Mouse (Mus musculus) forebrain, embryonic 15.5 days (tissue): ENCODE results near the gene Sfrp2. TPM values are rescaled to one million over a fixed set of nuclear protein-coding genes. Genes with fewer than 3 reads are reported as not detected.

ENCODE experiments used
- ATAC-seq: fragments of 200-750 bp; cut with Nextera tagmentation; replicated peaks from 2 replicates; pipeline ENCODE4 v1.8.0; 2017; ENCODE audit warnings: mild to moderate bottlenecking, moderate TSS enrichment, moderate library complexity
- H3K27ac ChIP-seq: fragments of 300-500 bp; sonication (generic); replicated peaks from 2 replicates; pipeline ENCODE4 v1.5.1; 2015; ENCODE audit warnings: mild to moderate bottlenecking, inconsistent platforms
- H3K27me3 ChIP-seq: fragments of 300-500 bp; sonication (generic); 2 replicates; pipeline ENCODE4 v1.6.1; 2015; ENCODE audit warnings: inconsistent platforms
- H3K36me3 ChIP-seq: fragments of 300-500 bp; sonication (generic); 2 replicates; pipeline ENCODE4 v1.6.1; 2015; ENCODE audit warnings: mild to moderate bottlenecking, inconsistent platforms
- H3K4me1 ChIP-seq: fragments of 300-500 bp; sonication (generic); 2 replicates; pipeline ENCODE4 v1.6.1; 2015; ENCODE audit warnings: inconsistent platforms
- H3K4me2 ChIP-seq: fragments of 300-500 bp; sonication (generic); replicated peaks from 2 replicates; pipeline ENCODE4 v1.6.1; 2015; ENCODE audit warnings: mild to moderate bottlenecking, inconsistent platforms
- H3K4me3 ChIP-seq: fragments of 300-500 bp; sonication (generic); 2 replicates; pipeline ENCODE4 v1.5.1; 2015; ENCODE audit warnings: mild to moderate bottlenecking, inconsistent platforms
- H3K9ac ChIP-seq: fragments of 300-500 bp; sonication (generic); replicated peaks from 2 replicates; pipeline ENCODE4 v1.6.1; 2015; ENCODE audit warnings: mild to moderate bottlenecking, inconsistent platforms
- H3K9me3 ChIP-seq: fragments of 300-500 bp; sonication (generic); 2 replicates; pipeline ENCODE4 v1.6.1; 2016; ENCODE audit warnings: inconsistent platforms
- WGBS: fragments of 180-500 bp; shearing (Covaris S2); methylation state at CpG from one replicate; pipeline ENCODE4 v1.1.7; 2015; ENCODE audit warnings: mixed read lengths; 5-methylcytosine and 5-hydroxymethylcytosine counted together
- polyA plus RNA-seq: library from polyadenylated mRNA; unstranded; fragments of >200 nt; fragmentation: Nextera tagmentation; extraction: Ambion mirVana; gene quantifications from 2 replicates; pipeline ENCODE4 v1.2.1, GENCODE M21; 2015

The Sfrp2 gene
- polyA plus RNA-seq, 1 experiment from 2014 or later, result 39.4 TPM

GRCm38 (mm10) chr3:83755043-83755635 is 11.0 kb upstream of the Sfrp2 start:
- Histone ChIP-seq H3K4me1 (no peaks in the 10 kb centered on the region), H3K9me3 (no peaks in the 10 kb centered on the region), H3K4me3 (no peak overlapping the region), H3K4me2 (no peak overlapping the region), H3K27ac (no peak overlapping the region), H3K27me3 (no peaks in the 10 kb centered on the region), H3K36me3 (no peaks in the 10 kb centered on the region), H3K9ac (no peak overlapping the region)
- no peak for ATAC-seq
- 79% methylated on average over 15 of the region's 15 CpGs for whole genome bisulfite sequencing

GRCm38 (mm10) chr3:83755666-83756065 is 10.5 kb upstream of the Sfrp2 start:
- Histone ChIP-seq H3K9me3 (no peaks in the 10 kb centered on the region), H3K4me1 (no peaks in the 10 kb centered on the region), H3K9ac (no peak overlapping the region), H3K27me3 (no peaks in the 10 kb centered on the region), H3K36me3 (no peaks in the 10 kb centered on the region), H3K4me2 (no peak overlapping the region), H3K4me3 (no peak overlapping the region), H3K27ac (no peak overlapping the region)
- 63% methylated on average over 6 of the region's 6 CpGs for WGBS
- ATAC-seq, result no peak

GRCm38 (mm10) chr3:83762361-83762760 is 3.8 kb upstream of the Sfrp2 start:
- no peaks in the 10 kb centered on the region for H3K9me3 ChIP-seq
- H3K4me2 ChIP-seq, result no peak overlapping the region
- no peak overlapping the region for H3K4me3 ChIP-seq
- no peak overlapping the region for H3K27ac ChIP-seq
- H3K9ac ChIP-seq, result no peak overlapping the region
- no peak for ATAC-seq
- no peaks in the 10 kb centered on the region for H3K36me3 ChIP-seq
- no peaks in the 10 kb centered on the region for H3K27me3 ChIP-seq
- 78% methylated on average over 10 of the region's 10 CpGs for WGBS
- H3K4me1 ChIP-seq, result peaks cover 26% of the 10 kb centered on the region

- Histone ChIP-seq H3K36me3 (no peaks in the 10 kb centered on the region), H3K4me1 (peaks cover 32% of the 10 kb centered on the region), H3K4me2 (peak overlapping the region; percentile 71), H3K27ac (no peak overlapping the region), H3K27me3 (no peaks in the 10 kb centered on the region), H3K9me3 (no peaks in the 10 kb centered on the region), H3K9ac (peak overlapping the region; percentile 58), H3K4me3 (peak overlapping the region; percentile 47)
- 10% methylated on average over 40 of the region's 40 CpGs for WGBS
- peak; percentile 85 for ATAC-seq
Measured at GRCm38 (mm10) chr3:83763551-83764548, 2.3 kb upstream of the Sfrp2 start.

GRCm38 (mm10) chr3:83766726-83767070 is 577 bp downstream of the Sfrp2 start:
- Histone ChIP-seq H3K4me2 (peak overlapping the region; percentile 86), H3K9ac (peak overlapping the region; percentile 59), H3K27me3 (no peaks in the 10 kb centered on the region), H3K4me3 (peak overlapping the region; percentile 57), H3K9me3 (no peaks in the 10 kb centered on the region), H3K4me1 (peaks cover 34% of the 10 kb centered on the region), H3K27ac (0 out of 2 replicates have a peak overlapping the region, but pooled peaks have one; percentile 1), H3K36me3 (no peaks in the 10 kb centered on the region)
- ATAC-seq, result no peak
- under 1% methylated on average over 25 of the region's 25 CpGs for WGBS

- ATAC-seq, result no peak
- Histone ChIP-seq H3K4me1 (peaks cover 34% of the 10 kb centered on the region), H3K4me3 (peak overlapping the region; percentile 57), H3K9me3 (no peaks in the 10 kb centered on the region), H3K4me2 (peak overlapping the region; percentile 86), H3K9ac (peak overlapping the region; percentile 59; the same call in 1 of the 2 replicates), H3K36me3 (no peaks in the 10 kb centered on the region), H3K27me3 (no peaks in the 10 kb centered on the region), H3K27ac (no peak overlapping the region)
- 2% methylated on average over 10 of the region's 10 CpGs for WGBS
Measured at GRCm38 (mm10) chr3:83767121-83767520, 1.0 kb downstream of the Sfrp2 start.

- peak overlapping the region; percentile 14; the same call in 1 of the 2 replicates for H3K4me3 ChIP-seq
Measured at GRCm38 (mm10) chr3:83768293-83769035, 2.3 kb downstream of the Sfrp2 start.

GRCm38 (mm10) chr3:83769036-83769410 is 2.9 kb downstream of the Sfrp2 start:
- Histone ChIP-seq H3K4me1 (peaks cover 29% of the 10 kb centered on the region), H3K9me3 (no peaks in the 10 kb centered on the region), H3K9ac (no peak overlapping the region), H3K27ac (no peak overlapping the region), H3K36me3 (no peaks in the 10 kb centered on the region), H3K4me2 (peak overlapping the region; percentile 36), H3K4me3 (peak overlapping the region; percentile 14; the same call in 1 of the 2 replicates), H3K27me3 (no peaks in the 10 kb centered on the region)
- no peak for ATAC-seq
- 7% methylated on average over 10 of the region's 10 CpGs for WGBS

More at GRCm38 (mm10) chr3:83768293-83769035, 2.3 kb downstream of the Sfrp2 start:
- Histone ChIP-seq H3K36me3 (no peaks in the 10 kb centered on the region), H3K9ac (no peak overlapping the region), H3K4me2 (peak overlapping the region; percentile 36), H3K27ac (no peak overlapping the region), H3K9me3 (no peaks in the 10 kb centered on the region), H3K27me3 (no peaks in the 10 kb centered on the region), H3K4me1 (peaks cover 34% of the 10 kb centered on the region)
- no peak for ATAC-seq
- 11% methylated on average over 11 of the region's 11 CpGs for WGBS

GRCm38 (mm10) chr3:83771160-83771869 is 5.2 kb downstream of the Sfrp2 start:
- Histone ChIP-seq H3K4me1 (peaks cover 19% of the 10 kb centered on the region), H3K9ac (no peak overlapping the region), H3K4me3 (no peak overlapping the region), H3K27me3 (no peaks in the 10 kb centered on the region), H3K27ac (no peak overlapping the region), H3K4me2 (no peak overlapping the region), H3K9me3 (no peaks in the 10 kb centered on the region), H3K36me3 (no peaks in the 10 kb centered on the region)
- 92% methylated on average over 10 of the region's 10 CpGs for WGBS
- no peak for ATAC-seq

GRCm38 (mm10) chr3:83773281-83773680 is 7.2 kb downstream of the Sfrp2 start:
- Histone ChIP-seq H3K36me3 (no peaks in the 10 kb centered on the region), H3K4me2 (no peak overlapping the region), H3K27me3 (no peaks in the 10 kb centered on the region), H3K9ac (no peak overlapping the region), H3K9me3 (no peaks in the 10 kb centered on the region), H3K27ac (no peak overlapping the region), H3K4me1 (peaks cover 13% of the 10 kb centered on the region), H3K4me3 (no peak overlapping the region)
- WGBS, result 93% methylated on average over 18 of the region's 18 CpGs
- no peak for ATAC-seq

- Histone ChIP-seq H3K36me3 (no peaks in the 10 kb centered on the region), H3K4me1 (peaks cover 6% of the 10 kb centered on the region; the same call in 1 of the 2 replicates), H3K27me3 (no peaks in the 10 kb centered on the region), H3K9ac (no peak overlapping the region), H3K4me3 (no peak overlapping the region), H3K27ac (no peak overlapping the region), H3K9me3 (no peaks in the 10 kb centered on the region), H3K4me2 (no peak overlapping the region)
- peak; percentile 35; the same call in 1 of the 2 replicates for ATAC-seq
- WGBS, result 53% methylated on average over 9 of the region's 9 CpGs
Measured at GRCm38 (mm10) chr3:83775403-83775802, 9.3 kb downstream of the Sfrp2 start.
